Mouse (Mus musculus) myocyte (in vitro differentiated cells): ENCODE measurements around the gene Clmn. TPM values are rescaled to one million over a fixed set of nuclear protein-coding genes. Genes with fewer than 3 reads are reported as not detected.
"Not testable (repeated sequence)": the region's sequence is repeated elsewhere in the genome, so short reads cannot be mapped to it uniquely, and the experiment has no call there.

ENCODE experiments used
- H3K27me3 ChIP-seq: one replicate; pipeline ENCODE4 v1.6.1; 2011; ENCODE audit not compliant: control insufficient read depth, insufficient read depth, insufficient read length
- H3K36me3 ChIP-seq: one replicate; pipeline ENCODE4 v1.6.1; 2011; ENCODE audit not compliant: control insufficient read depth, insufficient read depth
- H3K4me2 ChIP-seq: one replicate; pipeline ENCODE4 v1.6.1; 2011; ENCODE audit warnings: low read depth, control low read depth
- H3K4me3 ChIP-seq: one replicate; pipeline ENCODE4 v1.5.1; 2011; ENCODE audit warnings: mild to moderate bottlenecking, control low read depth, moderate library complexity
- H3K79me2 ChIP-seq: one replicate; pipeline ENCODE4 v1.6.1; 2011; ENCODE audit not compliant: control insufficient read depth, insufficient read depth
- H3ac ChIP-seq: one replicate; pipeline ENCODE4 v1.6.1; 2011; ENCODE audit not compliant: control insufficient read depth, insufficient read length
- CEBPB ChIP-seq: IDR thresholded peaks from 2 replicates; pipeline ENCODE4 v1.6.1; 2011; ENCODE audit warnings: mild to moderate bottlenecking, moderate library complexity; ENCODE audit not compliant: poor library complexity, insufficient read depth, severe bottlenecking
- E2F4 ChIP-seq: IDR thresholded peaks from one replicate; pipeline ENCODE4 v1.6.1; 2011; ENCODE audit warnings: mild to moderate bottlenecking, control low read depth, moderate library complexity; ENCODE audit not compliant: insufficient read depth
- MAX ChIP-seq: IDR thresholded peaks from one replicate; pipeline ENCODE4 v1.6.1; 2011; ENCODE audit warnings: low read depth, mild to moderate bottlenecking, control low read depth
- MYOD1 ChIP-seq, 3 experiments: IDR thresholded peaks; one replicate each; pipeline ENCODE4 v1.6.1; 2011; ENCODE audit warnings: control low read depth in 2 of 3, low read depth in 2 of 3, mild to moderate bottlenecking in 2 of 3, moderate library complexity in 1 of 3; ENCODE audit not compliant: insufficient read length in 2 of 3, control insufficient read depth in 1 of 3
- MYOG ChIP-seq, 3 experiments: IDR thresholded peaks; one replicate each; pipeline ENCODE4 v1.6.1; 2011; ENCODE audit warnings: control low read depth in 2 of 3, low read depth in 2 of 3, mild to moderate bottlenecking in 2 of 3; ENCODE audit not compliant: insufficient read length in 2 of 3, control insufficient read depth in 1 of 3, insufficient read depth in 1 of 3
- POLR2A ChIP-seq: IDR thresholded peaks from one replicate; pipeline ENCODE4 v1.6.1; 2011; ENCODE audit warnings: low read depth, mild to moderate bottlenecking, control low read depth, moderate library complexity; ENCODE audit not compliant: insufficient read length
- POLR2AphosphoS2 ChIP-seq: IDR thresholded peaks from one replicate; pipeline ENCODE4 v1.6.1; 2011; ENCODE audit warnings: low read depth, control low read depth; ENCODE audit not compliant: insufficient read length
- REST ChIP-seq: IDR thresholded peaks from one replicate; pipeline ENCODE4 v1.6.1; 2011; ENCODE audit warnings: mild to moderate bottlenecking, control low read depth, moderate library complexity; ENCODE audit not compliant: insufficient read depth, insufficient read length
- SRF ChIP-seq: IDR thresholded peaks from one replicate; pipeline ENCODE4 v1.6.1; 2011; ENCODE audit warnings: low read depth; ENCODE audit not compliant: control insufficient read depth, insufficient read length
- TCF12 ChIP-seq: IDR thresholded peaks from one replicate; pipeline ENCODE4 v1.6.1; 2011; ENCODE audit warnings: mild to moderate bottlenecking, control low read depth; ENCODE audit not compliant: poor library complexity, insufficient read depth, severe bottlenecking
- TCF3 ChIP-seq: IDR thresholded peaks from one replicate; pipeline ENCODE4 v1.6.1; 2011; ENCODE audit warnings: low read depth, control low read depth; ENCODE audit not compliant: insufficient read length
- USF1 ChIP-seq: IDR thresholded peaks from one replicate; pipeline ENCODE4 v1.6.1; 2011; ENCODE audit warnings: low read depth, mild to moderate bottlenecking, control low read depth, moderate library complexity
- polyA plus RNA-seq: library from polyadenylated mRNA; unstranded; fragments of >200 nt; fragmentation: generic; extraction: Trizol; gene quantifications from one replicate; pipeline ENCODE4 v1.2.1, GENCODE M21; 2012; ENCODE audit warnings: missing spikeins

The Clmn gene
- polyA plus RNA-seq, 1 experiment, result 0.07 TPM

DNA sequence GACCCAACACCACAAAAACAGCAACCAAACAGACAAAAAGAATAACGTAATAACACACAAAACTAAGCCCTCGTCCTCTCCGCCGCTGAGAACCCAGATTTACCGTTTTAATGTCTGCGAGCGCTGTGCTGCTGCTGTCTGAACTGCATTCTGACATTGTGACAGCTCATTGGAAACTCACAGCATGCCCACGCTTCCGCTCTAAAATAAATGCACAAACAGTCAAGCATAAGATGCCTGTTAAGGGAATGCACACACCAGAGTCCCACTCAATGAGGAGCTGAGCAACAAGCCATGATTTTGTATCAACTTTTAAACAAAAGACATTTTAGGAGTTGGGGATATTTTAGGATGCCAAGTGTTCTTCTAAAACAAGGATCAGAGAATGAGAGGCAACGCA lies 127.2 kb downstream of the Clmn start:
- Histone ChIP-seq H3K4me3 (no peak overlapping the region), H3ac (no peak overlapping the region), H3K79me2 (peaks cover 86% of the 10 kb centered on the region), H3K4me2 (no peak overlapping the region), H3K27me3 (no peaks in the 10 kb centered on the region), H3K36me3 (peaks cover 16% of the 10 kb centered on the region)
- TF ChIP-seq E2F4, result no peak
- no peak for TF ChIP-seq MAX
- TF ChIP-seq TCF3, result no peak
- no peak for TF ChIP-seq TCF12
- TF ChIP-seq CEBPB, result no peak
- no peak for TF ChIP-seq MYOD1 (IDR thresholded peaks at IDR 0.05; ENCODE audit: control insufficient read depth in 1 of 3, insufficient read length in 2 of 3, low read depth in 2 of 3)
- no peak for TF ChIP-seq USF1
- no peak for TF ChIP-seq REST
- no peak for TF ChIP-seq POLR2AphosphoS2
- TF ChIP-seq MYOG (IDR thresholded peaks at IDR 0.05; ENCODE audit: control insufficient read depth in 1 of 3, insufficient read depth in 1 of 3, insufficient read length in 2 of 3, low read depth in 2 of 3), result no peak
- TF ChIP-seq POLR2A, result no peak

DNA sequence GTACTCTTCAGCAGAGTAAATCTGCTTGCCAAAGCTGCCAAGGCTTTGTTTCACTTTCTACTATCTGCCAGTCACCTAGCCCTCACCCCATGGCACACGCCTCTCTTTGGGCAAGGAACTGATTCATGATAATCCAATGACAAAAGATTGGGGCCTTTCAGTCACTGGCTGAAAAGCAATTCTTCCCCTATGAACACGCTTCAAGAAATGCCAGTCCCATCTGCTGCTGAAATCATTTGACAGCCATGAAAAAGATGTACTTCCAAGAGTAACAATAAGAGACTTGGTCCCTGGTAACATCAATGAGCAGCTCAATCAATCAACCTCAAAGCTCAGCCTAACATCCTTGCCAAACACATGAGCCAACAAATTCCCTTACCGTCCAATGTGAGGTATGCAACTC lies 128.9 kb downstream of the Clmn start:
- no peak for TF ChIP-seq MYOG (IDR thresholded peaks at IDR 0.05; ENCODE audit: control insufficient read depth in 1 of 3, insufficient read depth in 1 of 3, insufficient read length in 2 of 3, low read depth in 2 of 3)
- no peak for TF ChIP-seq POLR2AphosphoS2
- H3K36me3 ChIP-seq, result peaks cover 21% of the 10 kb centered on the region
- H3ac ChIP-seq, result no peak overlapping the region
- H3K79me2 ChIP-seq, result peaks cover 71% of the 10 kb centered on the region
- H3K4me2 ChIP-seq, result no peak overlapping the region
- no peak overlapping the region for H3K4me3 ChIP-seq
- no peaks in the 10 kb centered on the region for H3K27me3 ChIP-seq

DNA sequence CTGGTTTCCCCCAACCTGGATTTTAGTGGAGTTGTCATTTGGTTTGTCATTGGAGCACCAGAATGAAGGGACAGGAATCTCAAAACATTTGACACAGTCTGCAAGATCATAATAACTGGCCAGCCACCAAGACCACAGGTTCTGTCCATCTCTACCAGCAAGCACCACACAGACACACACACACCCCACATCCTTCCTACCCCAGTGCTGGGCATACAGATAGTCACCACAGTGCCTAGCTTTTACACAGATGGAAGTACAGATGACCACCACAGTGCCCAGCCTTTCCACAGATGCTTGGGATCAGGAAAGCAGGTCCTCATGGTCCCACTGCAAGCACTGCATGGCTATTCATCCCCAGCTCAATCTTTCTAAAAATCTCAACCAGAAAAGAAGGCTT lies 131.7 kb downstream of the Clmn start:
- H3K4me3 ChIP-seq, result no peak overlapping the region
- H3ac ChIP-seq, result no peak overlapping the region
- no peaks in the 10 kb centered on the region for H3K27me3 ChIP-seq
- H3K79me2 ChIP-seq, result peaks cover 47% of the 10 kb centered on the region
- TF ChIP-seq CEBPB, result no peak
- TF ChIP-seq E2F4, result no peak
- TF ChIP-seq TCF3, result no peak
- TF ChIP-seq TCF12, result no peak
- no peak for TF ChIP-seq USF1
- no peak overlapping the region for H3K4me2 ChIP-seq
- H3K36me3 ChIP-seq, result peaks cover 39% of the 10 kb centered on the region

DNA sequence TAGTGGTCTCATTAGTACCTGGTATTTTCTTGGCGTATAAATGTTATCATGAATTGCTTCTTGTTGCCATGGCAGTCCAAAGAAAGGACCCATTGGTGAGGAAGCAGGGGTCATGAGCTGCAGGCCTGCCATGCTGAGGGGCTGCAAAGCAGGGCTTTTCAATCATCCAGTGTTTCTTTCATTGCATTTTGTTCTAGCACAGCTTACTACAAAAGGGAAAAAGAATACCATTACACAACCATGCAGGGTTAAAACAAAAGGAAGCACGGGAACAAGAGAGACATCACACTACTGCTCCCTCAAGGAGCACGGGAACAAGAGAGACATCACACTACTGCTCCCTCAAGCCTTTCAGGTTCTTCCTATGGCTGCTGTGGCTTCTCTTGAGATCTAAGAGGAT lies 133.1 kb downstream of the Clmn start:
- Histone ChIP-seq H3K27me3 (no peaks in the 10 kb centered on the region), H3K36me3 (peaks cover 35% of the 10 kb centered on the region), H3ac (no peak overlapping the region), H3K4me2 (no peak overlapping the region), H3K79me2 (peaks cover 36% of the 10 kb centered on the region), H3K4me3 (no peak overlapping the region)
- no peak for TF ChIP-seq TCF3
- TF ChIP-seq MYOG (IDR thresholded peaks at IDR 0.05; ENCODE audit: control insufficient read depth in 1 of 3, insufficient read depth in 1 of 3, insufficient read length in 2 of 3, low read depth in 2 of 3), result no peak
- TF ChIP-seq POLR2AphosphoS2, result no peak
- TF ChIP-seq POLR2A, result no peak
- no peak for TF ChIP-seq REST
- no peak for TF ChIP-seq SRF
- TF ChIP-seq CEBPB, result no peak
- no peak for TF ChIP-seq E2F4
- no peak for TF ChIP-seq MAX
- TF ChIP-seq MYOD1 (IDR thresholded peaks at IDR 0.05; ENCODE audit: control insufficient read depth in 1 of 3, insufficient read length in 2 of 3, low read depth in 2 of 3), result no peak
- no peak for TF ChIP-seq TCF12
- no peak for TF ChIP-seq USF1

DNA sequence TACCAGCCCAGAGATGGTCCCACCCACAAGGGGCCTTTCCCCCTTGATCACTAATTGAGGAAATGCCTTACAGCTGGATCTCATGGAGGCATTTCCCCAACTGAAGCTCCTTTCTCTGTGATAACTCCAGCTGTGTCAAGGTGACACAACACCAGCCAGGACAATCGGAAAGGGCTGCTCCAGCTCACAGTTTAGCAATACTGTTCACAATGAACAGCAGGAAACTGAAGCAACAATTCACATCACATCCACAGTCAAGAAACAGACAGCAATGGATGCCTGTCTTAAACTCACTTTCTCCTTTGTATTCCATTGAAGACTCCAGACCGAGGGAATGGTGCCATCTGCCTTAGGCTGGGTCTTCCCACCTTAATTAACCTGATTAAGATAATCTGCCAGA lies 138.4 kb downstream of the Clmn start:
- peaks cover 47% of the 10 kb centered on the region for H3K36me3 ChIP-seq
- not testable (repeated sequence) for H3K27me3 ChIP-seq, H3K79me2 ChIP-seq, H3K4me3 ChIP-seq, H3ac ChIP-seq, H3K4me2 ChIP-seq

DNA sequence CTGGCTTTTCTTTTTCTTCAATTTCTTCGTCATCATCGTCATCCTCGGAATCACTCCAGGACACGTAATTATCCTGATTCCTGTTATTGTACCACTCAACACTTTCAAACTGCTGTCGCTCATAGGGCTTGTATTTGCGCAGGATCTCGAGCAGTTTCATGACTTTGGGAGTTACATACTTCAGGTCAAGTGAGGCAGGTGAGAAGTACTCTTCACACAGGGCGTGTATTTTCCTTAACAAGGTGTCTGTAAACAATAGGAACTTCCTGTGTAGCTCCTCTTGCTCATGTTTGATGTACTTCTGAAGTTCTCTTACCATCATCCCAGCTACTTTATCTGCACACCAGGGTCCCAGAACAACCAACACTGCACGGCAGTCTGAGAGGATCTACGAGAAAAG lies 142.8 kb downstream of the Clmn start:
- TF ChIP-seq TCF12 (no peak), E2F4 (no peak), POLR2AphosphoS2 (no peak), REST (no peak), CEBPB (no peak), MYOG (IDR thresholded peaks at IDR 0.05; ENCODE audit: control insufficient read depth in 1 of 3, insufficient read depth in 1 of 3, insufficient read length in 2 of 3, low read depth in 2 of 3) (no peak), TCF3 (no peak)
- no peaks in the 10 kb centered on the region for H3K79me2 ChIP-seq
- no peaks in the 10 kb centered on the region for H3K27me3 ChIP-seq
- H3K4me3 ChIP-seq, result no peak overlapping the region
- no peak overlapping the region for H3ac ChIP-seq
- H3K36me3 ChIP-seq, result peaks cover 33% of the 10 kb centered on the region
- no peak overlapping the region for H3K4me2 ChIP-seq
